Mouse (Mus musculus) CH12.LX (cell line): Measurements from ENCODE around the gene Gimap5.

ENCODE experiments used
- BHLHE40 ChIP-seq: IDR thresholded peaks from 2 replicates; pipeline ENCODE4 v1.6.1; 2011; ENCODE audit warnings: mild to moderate bottlenecking, low read depth, low read length, improper control_type of control experiment
- CHD2 ChIP-seq: IDR thresholded peaks from 2 replicates; pipeline ENCODE4 v1.6.1; 2011; ENCODE audit warnings: low read length, improper control_type of control experiment
- CTCF ChIP-seq, 2 experiments: IDR thresholded peaks in 1 of 2; conservative IDR thresholded peaks in 1 of 2; 2 replicates each; pipeline ENCODE4 v1.5.1; 2011 to 2012; ENCODE audit warnings: low read depth in 2 of 2, low read length in 2 of 2, improper control_type of control experiment in 1 of 2, inconsistent platforms in 1 of 2, mild to moderate bottlenecking in 1 of 2, moderate library complexity in 1 of 2
- E2F4 ChIP-seq: IDR thresholded peaks from 2 replicates; pipeline ENCODE4 v1.6.1; 2011; ENCODE audit warnings: low read depth, low read length, improper control_type of control experiment; ENCODE audit not compliant: insufficient replicate concordance
- EP300 ChIP-seq: IDR thresholded peaks from 2 replicates; pipeline ENCODE4 v1.6.1; 2011; ENCODE audit warnings: low read length, improper control_type of control experiment
- HCFC1 ChIP-seq: IDR thresholded peaks from 2 replicates; pipeline ENCODE4 v1.6.1; 2012; ENCODE audit warnings: low read depth, mild to moderate bottlenecking, inconsistent platforms, low read length, improper control_type of control experiment
- IRF4 ChIP-seq: IDR thresholded peaks from 2 replicates; pipeline ENCODE4 v1.6.1; 2014; ENCODE audit warnings: low read depth, mild to moderate bottlenecking, inconsistent platforms, low read length, improper control_type of control experiment
- MAFK ChIP-seq: IDR thresholded peaks from 2 replicates; pipeline ENCODE4 v1.6.1; 2011; ENCODE audit warnings: low read length, improper control_type of control experiment; ENCODE audit not compliant: insufficient replicate concordance
- MAZ ChIP-seq: IDR thresholded peaks from 2 replicates; pipeline ENCODE4 v1.6.1; 2012; ENCODE audit warnings: low read depth, mild to moderate bottlenecking, inconsistent platforms, low read length, improper control_type of control experiment, moderate library complexity
- MEF2A ChIP-seq: IDR thresholded peaks from 2 replicates; pipeline ENCODE4 v1.6.1; 2014; ENCODE audit warnings: low read depth, mild to moderate bottlenecking, inconsistent platforms, low read length, improper control_type of control experiment, borderline replicate concordance
- POLR2A ChIP-seq: IDR thresholded peaks from 2 replicates; pipeline ENCODE4 v1.6.1; 2011; ENCODE audit warnings: low read depth, mild to moderate bottlenecking, improper control_type of control experiment, low read length
- SIN3A ChIP-seq: IDR thresholded peaks from 2 replicates; pipeline ENCODE4 v1.6.1; 2012; ENCODE audit warnings: low read length, improper control_type of control experiment, inconsistent platforms
- SMC3 ChIP-seq: IDR thresholded peaks from 2 replicates; pipeline ENCODE4 v1.6.1; 2011; ENCODE audit warnings: low read depth, low read length, improper control_type of control experiment
- ZC3H11A ChIP-seq: IDR thresholded peaks from 2 replicates; pipeline ENCODE4 v1.6.1; 2012; ENCODE audit warnings: low read depth, mild to moderate bottlenecking, inconsistent platforms, low read length, improper control_type of control experiment

DNA sequence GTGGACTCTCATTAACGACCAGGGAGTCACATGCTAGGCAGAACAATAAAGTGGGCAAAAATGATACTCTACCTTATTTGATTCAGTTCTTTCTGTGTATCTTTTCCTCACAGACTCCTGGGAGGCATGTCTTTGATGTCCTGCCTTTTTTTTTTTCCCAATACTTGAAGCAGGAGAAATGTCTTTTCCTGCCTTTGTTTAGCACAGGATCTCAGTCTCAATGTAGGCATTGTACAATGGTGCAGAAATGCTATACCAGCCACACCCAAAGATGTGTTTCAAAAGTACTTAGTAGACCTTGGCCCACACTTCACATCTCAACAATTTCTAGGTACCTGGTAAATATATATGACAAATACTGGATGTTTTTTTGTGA is 48.5 kb upstream of the Gimap5 start:
- TF ChIP-seq CTCF (conservative IDR thresholded peaks at IDR 0.05 in 1 of 2, IDR thresholded peaks at IDR 0.05 in 1 of 2; ENCODE audit: low read depth in 2 of 2, low read length in 2 of 2), result no peak
- no peak for TF ChIP-seq EP300
- no peak for TF ChIP-seq POLR2A
- no peak for TF ChIP-seq MAFK
- TF ChIP-seq CHD2, result no peak
- no peak for TF ChIP-seq MEF2A
- no peak for TF ChIP-seq BHLHE40
- TF ChIP-seq MAZ, result no peak
- TF ChIP-seq SMC3, result no peak
- TF ChIP-seq E2F4, result no peak
- no peak for TF ChIP-seq ZC3H11A
- TF ChIP-seq IRF4, result no peak
- TF ChIP-seq SIN3A, result no peak
- no peak for TF ChIP-seq HCFC1
